Mouse (Mus musculus): ENCODE data around the gene Stat4. TPM values are rescaled to one million over a fixed set of nuclear protein-coding genes. Genes with fewer than 3 reads are reported as not detected.

Gene Stat4
- polyA plus RNA-seq, 1 experiment from 2014 or later = 2.1 TPM

- no peaks in the 10 kb centered on the region for H3K36me3 ChIP-seq
- peak overlapping the region; percentile 33 for H3K4me2 ChIP-seq
- peak; percentile 64 for ATAC-seq (ENCODE audit: extremely low read depth, insufficient number of reproducible peaks, low FRiP score, low TSS enrichment)
- H3K9me3 ChIP-seq = no peaks in the 10 kb centered on the region
- H3K27me3 ChIP-seq (replicated peaks) = no peaks in the 10 kb centered on the region; the same call in 1 of the 2 replicates
- H3K9ac ChIP-seq = no peak overlapping the region
- no peak overlapping the region for H3K4me3 ChIP-seq
- peaks cover 45% of the 10 kb centered on the region for H3K4me1 ChIP-seq
- H3K27ac ChIP-seq (replicated peaks) = peak overlapping the region; percentile 84
- 18% methylated on average over 11 of the region's 11 CpGs for WGBS
Measured at GRCm38 (mm10) chr1:51996751-51997659, 10.1 kb downstream of the Stat4 start.

DNA sequence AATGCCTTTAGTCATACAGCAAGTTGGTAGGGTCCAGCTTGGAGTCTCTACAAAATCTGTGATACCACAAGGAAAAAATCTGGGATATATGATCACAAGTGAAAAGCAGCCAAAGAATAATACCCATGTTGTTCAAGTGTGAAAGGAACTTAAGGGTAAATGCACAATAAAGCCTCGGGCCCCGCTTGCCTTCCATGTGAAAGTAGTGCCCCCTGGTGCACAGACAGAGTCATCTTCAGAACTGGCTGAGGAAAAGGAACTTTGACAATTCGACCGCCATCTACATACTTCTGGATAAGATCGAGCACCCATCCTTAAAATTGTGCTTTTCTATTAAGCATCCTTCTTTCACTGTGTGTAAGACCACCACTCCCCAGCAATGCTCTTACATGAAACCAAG lies 11.6 kb downstream of the Stat4 start:
- peaks cover 34% of the 10 kb centered on the region for H3K4me1 ChIP-seq
- no peak overlapping the region for H3K9ac ChIP-seq
- ATAC-seq (ENCODE audit: extremely low read depth, insufficient number of reproducible peaks, low FRiP score, low TSS enrichment) = no peak
- H3K4me2 ChIP-seq = no peak overlapping the region
- no peak overlapping the region for H3K27ac ChIP-seq (replicated peaks)
- H3K27me3 ChIP-seq (replicated peaks) = no peaks in the 10 kb centered on the region; the same call in 1 of the 2 replicates
- no peaks in the 10 kb centered on the region for H3K36me3 ChIP-seq
- H3K9me3 ChIP-seq = no peaks in the 10 kb centered on the region
- H3K4me3 ChIP-seq = no peak overlapping the region
- 37% methylated on average over 5 of the region's 5 CpGs for WGBS

DNA sequence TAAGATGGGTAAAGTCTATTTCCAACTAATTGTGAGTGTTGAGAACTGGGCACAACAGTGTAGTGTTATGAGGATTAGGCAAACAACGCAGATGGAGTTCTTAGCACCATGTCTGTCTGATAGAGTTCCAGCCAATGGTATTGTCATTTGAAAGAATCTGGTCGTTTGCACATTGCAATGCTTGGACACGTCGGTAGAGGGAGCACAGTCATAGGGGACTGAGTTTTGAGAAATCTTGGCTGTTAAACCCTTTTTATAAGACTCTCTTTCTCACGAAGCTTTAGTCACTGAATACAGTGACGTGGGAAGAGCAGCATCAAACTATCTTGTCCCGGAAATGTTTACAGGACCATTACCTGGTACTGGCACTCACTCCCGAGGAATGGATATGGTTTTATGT lies 17.1 kb downstream of the Stat4 start:
- Histone ChIP-seq H3K9me3 (no peaks in the 10 kb centered on the region), H3K4me3 (no peak overlapping the region), H3K9ac (no peak overlapping the region), H3K27ac (replicated peaks) (no peak overlapping the region), H3K36me3 (no peaks in the 10 kb centered on the region), H3K4me1 (peaks cover 11% of the 10 kb centered on the region), H3K4me2 (no peak overlapping the region), H3K27me3 (replicated peaks) (peaks cover 7% of the 10 kb centered on the region; the same call in 1 of the 2 replicates)
- WGBS = 20% methylated on average over 8 of the region's 8 CpGs
- no peak for ATAC-seq (ENCODE audit: extremely low read depth, insufficient number of reproducible peaks, low FRiP score, low TSS enrichment)

GRCm38 (mm10) chr1:52008443-52008842 lies 21.5 kb downstream of the Stat4 start:
- Histone ChIP-seq H3K4me3 (peak overlapping the region; percentile 54), H3K36me3 (no peaks in the 10 kb centered on the region), H3K27ac (replicated peaks) (no peak overlapping the region), H3K27me3 (replicated peaks) (peaks cover 7% of the 10 kb centered on the region; the same call in 1 of the 2 replicates), H3K4me2 (peak overlapping the region; percentile 78), H3K4me1 (peaks cover 12% of the 10 kb centered on the region), H3K9me3 (no peaks in the 10 kb centered on the region), H3K9ac (peak overlapping the region; percentile 77)
- ATAC-seq (ENCODE audit: extremely low read depth, insufficient number of reproducible peaks, low FRiP score, low TSS enrichment) = no peak
- WGBS = 6% methylated on average over 11 of the region's 11 CpGs

GRCm38 (mm10) chr1:52008947-52009346 lies 22.0 kb downstream of the Stat4 start:
- Histone ChIP-seq H3K4me3 (peak overlapping the region; percentile 54), H3K27ac (replicated peaks) (no peak overlapping the region), H3K9ac (peak overlapping the region; percentile 77), H3K4me2 (peak overlapping the region; percentile 78), H3K27me3 (replicated peaks) (peaks cover 7% of the 10 kb centered on the region; the same call in 1 of the 2 replicates), H3K9me3 (no peaks in the 10 kb centered on the region), H3K4me1 (peaks cover 12% of the 10 kb centered on the region), H3K36me3 (no peaks in the 10 kb centered on the region)
- ATAC-seq (ENCODE audit: extremely low read depth, insufficient number of reproducible peaks, low FRiP score, low TSS enrichment) = no peak
- 3% methylated on average over 12 of the region's 12 CpGs for WGBS

DNA sequence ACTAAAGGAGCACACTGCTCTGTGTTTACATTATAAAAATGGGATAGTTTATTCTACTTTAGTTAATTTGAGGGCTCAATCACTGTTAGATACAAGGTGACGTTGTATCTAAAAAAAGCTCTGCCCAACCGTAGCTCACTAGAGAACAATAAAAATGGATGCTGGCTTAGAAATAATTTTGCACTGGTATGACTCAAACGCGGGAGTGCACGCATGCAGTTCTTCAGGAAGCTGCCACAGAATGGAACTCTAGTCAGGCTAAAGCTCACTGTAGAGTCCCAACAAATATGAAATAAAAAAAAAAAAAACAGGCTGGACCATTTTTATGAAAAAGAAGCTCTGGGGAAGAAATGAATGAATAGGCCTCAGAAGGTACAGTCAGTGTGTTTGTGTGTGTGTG lies 23.8 kb downstream of the Stat4 start:
- Histone ChIP-seq H3K27me3 (replicated peaks) (peaks cover 4% of the 10 kb centered on the region; the same call in 1 of the 2 replicates), H3K9ac (no peak overlapping the region), H3K36me3 (no peaks in the 10 kb centered on the region), H3K9me3 (no peaks in the 10 kb centered on the region), H3K27ac (replicated peaks) (no peak overlapping the region), H3K4me3 (no peak overlapping the region), H3K4me1 (peaks cover 12% of the 10 kb centered on the region), H3K4me2 (no peak overlapping the region)
- no peak for ATAC-seq (ENCODE audit: extremely low read depth, insufficient number of reproducible peaks, low FRiP score, low TSS enrichment)
- 82% methylated on average over 5 of the region's 5 CpGs for WGBS

DNA sequence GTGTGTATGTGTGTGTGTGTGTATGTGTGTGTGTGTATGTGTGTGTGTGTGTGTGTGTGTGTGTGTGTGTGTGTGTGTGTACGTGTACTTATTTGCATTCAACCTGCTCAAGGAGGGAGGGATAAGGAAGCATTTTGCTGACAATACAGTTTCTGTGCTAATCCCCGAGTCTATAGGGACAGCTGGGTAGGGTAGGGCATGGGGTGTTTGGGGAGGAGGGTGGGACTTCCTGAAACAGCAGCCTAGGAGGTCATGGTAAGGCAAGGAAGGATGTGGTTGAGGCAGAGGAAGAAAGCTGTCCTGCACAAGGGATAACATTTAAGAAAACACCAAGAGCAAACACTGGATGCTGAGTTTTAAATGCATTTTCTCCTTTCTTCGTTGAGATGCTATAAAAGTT lies 24.3 kb downstream of the Stat4 start:
- Histone ChIP-seq H3K9me3 (no peaks in the 10 kb centered on the region), H3K36me3 (no peaks in the 10 kb centered on the region), H3K4me3 (no peak overlapping the region), H3K9ac (no peak overlapping the region), H3K27ac (replicated peaks) (no peak overlapping the region), H3K4me2 (no peak overlapping the region), H3K4me1 (peaks cover 12% of the 10 kb centered on the region), H3K27me3 (replicated peaks) (peaks cover 4% of the 10 kb centered on the region; the same call in 1 of the 2 replicates)
- 69% methylated on average over 3 of the region's 3 CpGs for WGBS
- ATAC-seq (ENCODE audit: extremely low read depth, insufficient number of reproducible peaks, low FRiP score, low TSS enrichment) = no peak

- no peaks in the 10 kb centered on the region for H3K9me3 ChIP-seq
- peaks cover 12% of the 10 kb centered on the region for H3K4me1 ChIP-seq
- no peak for ATAC-seq (ENCODE audit: extremely low read depth, insufficient number of reproducible peaks, low FRiP score, low TSS enrichment)
- no peak overlapping the region for H3K4me2 ChIP-seq
- H3K36me3 ChIP-seq = no peaks in the 10 kb centered on the region
- H3K27ac ChIP-seq (replicated peaks) = no peak overlapping the region
- peaks cover 4% of the 10 kb centered on the region; the same call in 1 of the 2 replicates for H3K27me3 ChIP-seq (replicated peaks)
- no peak overlapping the region for H3K4me3 ChIP-seq
- H3K9ac ChIP-seq = no peak overlapping the region
Measured at GRCm38 (mm10) chr1:52012231-52012630, 25.3 kb downstream of the Stat4 start.

GRCm38 (mm10) chr1:52012757-52013156 lies 25.8 kb downstream of the Stat4 start:
- Histone ChIP-seq H3K27ac (replicated peaks) (no peak overlapping the region), H3K4me1 (peaks cover 12% of the 10 kb centered on the region), H3K27me3 (replicated peaks) (peaks cover 1% of the 10 kb centered on the region; the same call in 1 of the 2 replicates), H3K4me2 (no peak overlapping the region), H3K36me3 (no peaks in the 10 kb centered on the region), H3K4me3 (no peak overlapping the region), H3K9ac (no peak overlapping the region), H3K9me3 (no peaks in the 10 kb centered on the region)
- no peak for ATAC-seq (ENCODE audit: extremely low read depth, insufficient number of reproducible peaks, low FRiP score, low TSS enrichment)
- WGBS = 87% methylated on average over 7 of the region's 7 CpGs

DNA sequence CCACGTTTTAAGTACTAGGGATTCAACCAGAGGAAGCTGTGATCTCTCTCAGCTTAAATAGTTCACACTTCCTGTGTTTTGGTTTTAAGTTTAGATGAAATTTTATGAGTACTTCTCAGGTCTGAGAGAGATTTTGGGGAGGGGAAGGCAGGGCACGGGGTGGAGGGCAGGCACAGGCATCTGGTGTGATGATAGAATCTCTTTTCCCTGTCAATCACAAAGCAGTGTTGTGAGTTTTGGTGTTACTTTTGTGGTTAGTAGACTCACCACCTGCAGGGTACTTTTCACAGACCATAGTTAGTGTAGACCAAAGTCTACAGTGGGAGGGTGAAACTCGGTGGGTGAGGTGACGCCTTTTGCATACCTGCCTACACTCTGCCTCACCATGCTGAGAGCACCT lies 32.7 kb downstream of the Stat4 start:
- no peak overlapping the region for H3K4me3 ChIP-seq
- no peak for ATAC-seq (ENCODE audit: extremely low read depth, insufficient number of reproducible peaks, low FRiP score, low TSS enrichment)
- WGBS = 62% methylated on average over 4 of the region's 4 CpGs
- no peaks in the 10 kb centered on the region for H3K36me3 ChIP-seq
- no peaks in the 10 kb centered on the region for H3K4me1 ChIP-seq
- no peak overlapping the region for H3K9ac ChIP-seq
- H3K4me2 ChIP-seq = no peak overlapping the region
- no peaks in the 10 kb centered on the region for H3K27me3 ChIP-seq (replicated peaks)
- peaks cover 4% of the 10 kb centered on the region; the same call in 1 of the 2 replicates for H3K9me3 ChIP-seq
- no peak overlapping the region for H3K27ac ChIP-seq (replicated peaks)

GRCm38 (mm10) chr1:52021936-52022725 lies 35.2 kb downstream of the Stat4 start:
- H3K4me2 ChIP-seq = no peak overlapping the region
- WGBS = 78% methylated on average over 4 of the region's 4 CpGs
- H3K27me3 ChIP-seq (replicated peaks) = no peaks in the 10 kb centered on the region
- H3K9ac ChIP-seq = no peak overlapping the region
- H3K36me3 ChIP-seq = no peaks in the 10 kb centered on the region
- H3K9me3 ChIP-seq = peaks cover 4% of the 10 kb centered on the region; the same call in 1 of the 2 replicates
- no peaks in the 10 kb centered on the region for H3K4me1 ChIP-seq
- no peak overlapping the region for H3K4me3 ChIP-seq
- no peak for ATAC-seq (ENCODE audit: extremely low read depth, insufficient number of reproducible peaks, low FRiP score, low TSS enrichment)
- H3K27ac ChIP-seq (replicated peaks) = no peak overlapping the region
